Mouse (Mus musculus): ENCODE measurements around the gene Rbck1.

- no peak for TF ChIP-seq POLR2A (IDR thresholded peaks at IDR 0.05; ENCODE audit: borderline replicate concordance, control insufficient read depth, low read depth, low read length)
- TF ChIP-seq CTCF (IDR thresholded peaks at IDR 0.05; ENCODE audit: control insufficient read depth, insufficient read depth, low read length): no peak
These were observed 43.9 kb upstream of the Rbck1 start, which contains the start of gene Nrsn2 for GRCm38 (mm10) chr2:152376345-152376741.
